Mouse (Mus musculus) olfactory bulb, adult 2 months (tissue): ENCODE results near the gene Gbp5. TPM values are rescaled to one million over a fixed set of nuclear protein-coding genes. Genes with fewer than 3 reads are reported as not detected.

Source experiments
- H3K27ac ChIP-seq: fragments of 200-500 bp; 2 replicates; pipeline ENCODE4 v1.5.1; 2012; ENCODE audit warnings: low read depth, low read length; ENCODE audit not compliant: insufficient read depth
- H3K4me1 ChIP-seq: fragments of 200-500 bp; 2 replicates; pipeline ENCODE4 v1.6.1; 2012; ENCODE audit warnings: low read length; ENCODE audit not compliant: control insufficient read depth, insufficient read depth
- H3K4me3 ChIP-seq: fragments of 200-500 bp; 2 replicates; pipeline ENCODE4 v1.5.1; 2012; ENCODE audit warnings: mild to moderate bottlenecking, low read depth, low read length, moderate library complexity; ENCODE audit not compliant: insufficient read depth
- CTCF ChIP-seq: fragments of 200-500 bp; IDR thresholded peaks from 2 replicates; pipeline ENCODE4 v1.5.1; 2012; ENCODE audit warnings: low read depth, mild to moderate bottlenecking, low read length, moderate library complexity; ENCODE audit not compliant: insufficient read depth
- POLR2A ChIP-seq: fragments of 200-500 bp; IDR thresholded peaks from 2 replicates; pipeline ENCODE4 v1.6.1; 2012; ENCODE audit warnings: mild to moderate bottlenecking, low read depth, low read length, moderate library complexity; ENCODE audit not compliant: insufficient read depth
- WGBS: fragments of 180-500 bp; shearing (Covaris S2); methylation state at CpG from one replicate; pipeline ENCODE4 v1.1.7; 2018; 5-methylcytosine and 5-hydroxymethylcytosine counted together
- polyA plus RNA-seq: library from polyadenylated mRNA; stranded (reverse); fragments of >200 nt; gene quantifications from 2 replicates; pipeline ENCODE4 v1.2.4, GENCODE M21; 2012; ENCODE audit warnings: low replicate concordance; ENCODE audit not compliant: missing spikeins, insufficient read depth, insufficient read length

Gbp5 gene
- polyA plus RNA-seq, 1 experiment: not detected

GRCm38 (mm10) chr3:142496113-142497101 lies 2.6 kb downstream of the Gbp5 start:
- no peaks in the 10 kb centered on the region for H3K4me1 ChIP-seq
- no peak overlapping the region for H3K27ac ChIP-seq
- 50% methylated on average over 14 of the region's 14 CpGs for whole genome bisulfite sequencing
- no peak overlapping the region for H3K4me3 ChIP-seq
- no peak for TF ChIP-seq CTCF
- no peak for TF ChIP-seq POLR2A

- no peak for TF ChIP-seq POLR2A
- no peak for TF ChIP-seq CTCF
- no peak overlapping the region; the same call in 1 of the 2 replicates for H3K27ac ChIP-seq
- WGBS: 50% methylated on average over 15 of the region's 15 CpGs
- H3K4me1 ChIP-seq: no peaks in the 10 kb centered on the region
- H3K4me3 ChIP-seq: peak overlapping the region; percentile 15; the same call in 1 of the 2 replicates
These were observed 3.5 kb downstream of the Gbp5 start for GRCm38 (mm10) chr3:142497123-142497841.

GRCm38 (mm10) chr3:142498941-142499340 lies 5.2 kb downstream of the Gbp5 start:
- WGBS: 58% methylated on average over 5 of the region's 5 CpGs
- H3K4me1 ChIP-seq: no peaks in the 10 kb centered on the region
- no peak for TF ChIP-seq POLR2A
- no peak for TF ChIP-seq CTCF
- H3K27ac ChIP-seq: no peak overlapping the region
- H3K4me3 ChIP-seq: no peak overlapping the region

GRCm38 (mm10) chr3:142528116-142528515 lies 34.3 kb downstream of the Gbp5 start:
- Histone ChIP-seq H3K27ac (no peak overlapping the region), H3K4me3 (no peak overlapping the region), H3K4me1 (no peaks in the 10 kb centered on the region)
- TF ChIP-seq CTCF: no peak
- no peak for TF ChIP-seq POLR2A
- WGBS: 78% methylated on average over 3 of the region's 3 CpGs

- WGBS: 45% methylated on average over 2 of the region's 2 CpGs
- Histone ChIP-seq H3K4me3 (no peak overlapping the region), H3K4me1 (no peaks in the 10 kb centered on the region), H3K27ac (no peak overlapping the region)
- TF ChIP-seq POLR2A: no peak
- TF ChIP-seq CTCF: no peak
These were observed 35.8 kb downstream of the Gbp5 start for GRCm38 (mm10) chr3:142529597-142529996.

- no peak for TF ChIP-seq CTCF
- no peak for TF ChIP-seq POLR2A
- WGBS: under 1% methylated on average over 30 of the region's 30 CpGs
- Histone ChIP-seq H3K27ac (no peak within 1 kb of the TSS), H3K4me1 (no peaks in the 10 kb centered on the region), H3K4me3 (peak within 1 kb of the TSS; percentile 46)
These were observed 36.5 kb downstream of the Gbp5 start, which contains the start of gene Gbp7 for GRCm38 (mm10) chr3:142530087-142530953. Gbp7 (plus strand) TSS chr3:142530342.

GRCm38 (mm10) chr3:142531595-142531994 lies 37.8 kb downstream of the Gbp5 start:
- Histone ChIP-seq H3K27ac (no peak overlapping the region), H3K4me1 (no peaks in the 10 kb centered on the region), H3K4me3 (no peak overlapping the region)
- 97% methylated on average over 3 of the region's 3 CpGs for WGBS
- TF ChIP-seq CTCF (no peak), POLR2A (no peak)

- WGBS: 100% methylated on average over 3 of the region's 3 CpGs
- Histone ChIP-seq H3K4me1 (no peaks in the 10 kb centered on the region), H3K4me3 (no peak overlapping the region), H3K27ac (no peak overlapping the region)
- TF ChIP-seq POLR2A (no peak), CTCF (no peak)
These were observed 39.4 kb downstream of the Gbp5 start for GRCm38 (mm10) chr3:142533185-142533584.
